Mouse (Mus musculus) embryonic facial prominence, embryonic 10.5 days (tissue): ENCODE measurements around the gene Lekr1. TPM values are rescaled to one million over a fixed set of nuclear protein-coding genes. Genes with fewer than 3 reads are reported as not detected.

ENCODE experiments used
- DNase-seq: peaks from one replicate; pipeline ENCODE4 v3.0.0-alpha.2; 2017; ENCODE audit warnings: low spot score
- H3K27ac ChIP-seq: fragments of 300-500 bp; sonication (generic); replicated peaks from 2 replicates; pipeline ENCODE4 v1.5.1; 2016; ENCODE audit warnings: mild to moderate bottlenecking
- H3K27me3 ChIP-seq: fragments of 300-500 bp; sonication (generic); replicated peaks from 2 replicates; pipeline ENCODE4 v1.6.1; 2016; ENCODE audit warnings: low read depth, mild to moderate bottlenecking; ENCODE audit not compliant: poor library complexity, severe bottlenecking
- H3K36me3 ChIP-seq: fragments of 300-500 bp; sonication (generic); replicated peaks from 2 replicates; pipeline ENCODE4 v1.6.1; 2016; ENCODE audit warnings: mild to moderate bottlenecking, moderate library complexity
- H3K4me1 ChIP-seq: fragments of 300-500 bp; sonication (generic); 2 replicates; pipeline ENCODE4 v1.6.1; 2016
- H3K4me3 ChIP-seq: fragments of 300-500 bp; sonication (generic); 2 replicates; pipeline ENCODE4 v1.5.1; 2016; ENCODE audit warnings: mild to moderate bottlenecking, moderate library complexity
- H3K9me3 ChIP-seq: fragments of 300-500 bp; sonication (generic); 2 replicates; pipeline ENCODE4 v1.6.1; 2016; ENCODE audit warnings: mild to moderate bottlenecking
- WGBS: fragments of 180-500 bp; shearing (Covaris S2); methylation state at CpG from one replicate; pipeline ENCODE4 v1.1.7; 2016; 5-methylcytosine and 5-hydroxymethylcytosine counted together
- microRNA-seq: library from miRNA; unstranded; fragments of <30 nt; microRNA quantifications from one replicate; pipeline ENCODE4, GENCODE M21; 2017
- polyA plus RNA-seq: library from polyadenylated mRNA; unstranded; fragments of >200 nt; fragmentation: Nextera tagmentation; extraction: Ambion mirVana; gene quantifications from 2 replicates; pipeline ENCODE4 v1.2.1, GENCODE M21; 2016

Gene Lekr1
- polyA plus RNA-seq, 1 experiment from 2014 or later = 5.3 TPM

DNA sequence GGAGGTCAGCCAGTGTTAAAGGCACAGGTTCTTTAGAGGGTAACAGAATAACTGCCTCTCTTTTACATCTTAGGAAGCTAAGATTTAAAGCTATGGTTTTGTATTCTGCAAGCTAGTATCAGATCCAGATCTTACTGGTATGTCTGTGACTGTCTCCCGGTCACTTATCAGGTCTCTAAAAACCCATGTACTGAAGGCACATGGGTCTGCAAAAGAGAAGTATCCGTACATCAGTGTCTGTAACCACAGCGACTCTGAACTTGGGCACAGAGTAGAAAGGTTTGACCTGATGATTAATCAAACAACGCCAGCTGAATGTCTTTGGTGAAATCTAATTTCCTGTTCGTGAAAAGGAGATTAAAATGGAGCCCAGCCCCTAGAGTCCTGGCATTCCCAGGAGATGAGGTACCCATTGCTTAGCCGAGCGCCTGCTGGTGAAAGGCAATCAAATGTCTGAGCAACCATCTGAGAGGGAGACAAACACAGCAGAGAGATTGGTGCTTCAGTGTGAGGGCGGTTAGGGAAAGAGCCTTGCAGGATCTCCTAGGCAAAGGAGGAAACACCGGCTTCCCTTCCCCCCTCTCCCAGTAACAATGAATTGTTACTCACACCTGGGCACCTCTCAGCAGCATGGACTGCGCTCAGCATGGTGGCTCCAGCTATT is 205.7 kb downstream of the Lekr1 start:
- H3K4me1 ChIP-seq = peaks cover 21% of the 10 kb centered on the region
- no peaks in the 10 kb centered on the region for H3K9me3 ChIP-seq
- H3K27ac ChIP-seq = peak overlapping the region; percentile 88
- H3K4me3 ChIP-seq = no peak overlapping the region
- no peaks in the 10 kb centered on the region for H3K36me3 ChIP-seq
- peak; percentile 13 for DNase-seq
- H3K27me3 ChIP-seq = no peaks in the 10 kb centered on the region
- WGBS = 35% methylated on average over 10 of the region's 10 CpGs

DNA sequence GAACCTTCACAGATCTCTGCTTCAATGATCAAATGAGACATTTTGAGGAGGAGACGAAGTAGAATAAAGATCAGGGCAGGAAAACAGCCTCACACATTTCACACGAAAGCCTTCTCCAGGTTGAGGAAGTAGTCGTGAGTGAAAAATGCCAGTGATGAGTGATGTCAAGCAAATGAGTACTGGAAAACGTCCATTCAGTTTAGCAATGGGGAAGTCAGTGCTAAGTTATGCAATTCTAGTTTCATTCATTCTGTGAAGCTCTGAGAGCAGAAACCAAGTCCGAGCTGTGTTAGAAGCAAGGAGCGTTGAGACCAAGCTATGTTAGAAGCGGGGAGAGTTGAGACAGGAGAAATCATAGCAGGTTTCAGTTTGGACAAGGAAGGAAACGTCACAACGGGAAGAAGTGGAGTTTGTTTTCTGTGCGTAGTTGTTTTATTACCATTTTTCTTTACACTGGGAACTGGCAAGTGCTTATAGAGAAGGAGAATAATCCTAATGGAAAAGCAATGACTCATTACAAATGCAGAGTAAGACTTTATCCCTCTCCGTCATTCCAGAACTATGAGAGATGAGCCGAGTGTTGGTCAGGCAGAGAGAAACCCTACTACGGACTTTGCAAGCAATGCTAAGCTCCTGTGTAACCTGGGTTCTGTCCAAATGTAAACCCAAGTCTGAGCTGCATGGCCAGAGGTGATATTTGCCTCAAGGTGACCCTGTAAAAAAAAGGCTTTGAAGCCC is 207.2 kb downstream of the Lekr1 start:
- Histone ChIP-seq H3K4me3 (no peak overlapping the region), H3K27ac (no peak overlapping the region), H3K27me3 (no peaks in the 10 kb centered on the region), H3K9me3 (no peaks in the 10 kb centered on the region), H3K36me3 (no peaks in the 10 kb centered on the region), H3K4me1 (peaks cover 21% of the 10 kb centered on the region)
- DNase-seq = peak; percentile 6
- 87% methylated on average over 13 of the region's 13 CpGs for WGBS

Small RNA genes within 50 kb of the gene (microRNA-seq; reads per million reads assigned to microRNA genes)
- gene Mir8120 = not detected

Other genes starting within 250 kb of the Lekr1 start
- 47.5 and 48.7 TPM in 2 replicates for gene Tiparp, start 137.8 kb upstream of the Lekr1 start, polyA plus RNA-seq